Mouse (Mus musculus): ENCODE results near the gene Grm3. TPM values are rescaled to one million over a fixed set of nuclear protein-coding genes. Genes with fewer than 3 reads are reported as not detected.

Gene Grm3
- polyA plus RNA-seq, 1 experiment: not detected

DNA sequence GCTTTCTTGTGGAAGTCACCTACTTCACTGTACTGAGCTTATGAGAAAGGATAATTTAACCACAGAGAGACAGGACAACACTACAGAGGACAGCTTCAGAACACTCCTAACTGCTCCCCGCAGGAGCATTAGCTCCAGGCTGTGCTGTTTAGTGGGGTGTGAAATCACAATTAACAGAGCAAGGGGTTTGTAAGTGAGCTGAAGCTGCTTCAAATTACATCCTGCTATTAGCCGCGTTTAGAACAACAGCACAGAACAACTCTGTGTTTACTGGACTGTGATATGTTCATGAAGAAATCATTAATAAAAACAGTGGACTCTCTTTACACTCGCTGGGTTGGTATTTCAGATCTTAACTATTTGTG lies 101.9 kb downstream of the Grm3 start:
- DNase-seq (ENCODE audit: low read depth): no peak

DNA sequence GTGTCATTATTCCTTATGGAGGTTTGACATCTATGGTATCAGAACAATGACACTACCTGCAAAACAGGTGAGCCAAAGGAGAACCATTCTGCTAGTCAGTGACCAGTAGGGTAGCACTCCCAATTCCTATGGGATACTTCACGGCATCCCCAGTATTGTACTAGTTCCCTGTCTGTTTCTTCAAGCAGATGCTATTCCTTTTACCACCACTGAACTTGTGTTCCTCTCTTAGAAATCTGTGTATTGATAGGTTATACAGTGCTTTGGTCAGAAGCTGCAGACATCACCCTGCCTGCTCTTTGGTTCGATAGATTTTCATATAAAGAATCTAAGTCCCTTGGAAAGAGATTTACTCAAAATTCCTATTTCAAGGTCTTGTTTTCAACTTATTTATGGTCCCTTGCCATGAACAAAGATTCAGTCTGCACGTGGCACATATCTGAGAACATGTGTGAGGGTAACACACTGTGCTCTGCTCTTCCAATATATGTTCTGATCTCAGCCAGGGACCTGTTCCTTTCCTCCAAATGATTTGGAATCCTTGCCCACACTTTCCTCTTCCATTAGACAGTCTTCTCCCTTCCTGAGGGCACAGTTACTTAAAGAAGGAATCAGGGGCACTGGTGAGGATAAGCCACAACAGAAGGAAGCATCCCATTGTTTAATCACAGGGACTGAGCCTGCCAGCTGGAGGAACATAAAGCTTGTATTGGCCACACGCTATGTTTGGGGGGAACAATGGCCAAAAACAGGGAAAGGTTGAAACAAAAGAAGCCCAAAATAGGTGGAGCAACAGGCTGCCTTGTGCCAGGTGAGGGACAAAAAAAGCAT lies 102.5 kb downstream of the Grm3 start:
- no peak for DNase-seq (ENCODE audit: low read depth)

DNA sequence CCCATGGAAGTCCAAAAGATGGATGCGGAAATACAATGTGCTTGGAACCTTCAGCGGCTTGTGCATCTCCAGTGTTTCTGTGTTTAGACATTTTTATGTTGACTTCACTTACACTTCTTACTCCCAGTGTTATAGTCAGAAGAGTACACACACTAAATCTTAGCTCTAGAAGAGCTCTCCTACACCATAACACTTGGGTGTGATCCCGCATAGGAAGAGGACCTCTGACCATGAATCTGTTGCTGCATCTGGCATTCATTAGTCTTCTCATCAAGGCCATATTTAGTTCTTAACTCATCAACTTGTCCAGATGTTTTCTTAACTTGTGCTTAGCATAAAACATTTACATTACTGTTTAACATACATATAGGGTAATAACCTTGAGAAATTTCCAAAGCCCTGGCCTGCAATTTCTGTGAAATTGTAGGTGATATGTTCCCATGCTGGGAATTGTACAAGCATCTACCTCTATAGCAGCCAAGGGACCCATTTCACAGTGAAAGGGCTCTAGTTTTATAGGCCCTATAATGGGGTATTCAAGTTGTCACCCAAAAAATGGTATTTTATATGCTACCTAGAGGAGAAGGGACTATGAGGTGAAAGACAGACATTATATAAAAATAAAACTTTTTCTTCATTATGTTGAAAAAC lies 103.4 kb downstream of the Grm3 start:
- no peak for DNase-seq (ENCODE audit: low read depth)

DNA sequence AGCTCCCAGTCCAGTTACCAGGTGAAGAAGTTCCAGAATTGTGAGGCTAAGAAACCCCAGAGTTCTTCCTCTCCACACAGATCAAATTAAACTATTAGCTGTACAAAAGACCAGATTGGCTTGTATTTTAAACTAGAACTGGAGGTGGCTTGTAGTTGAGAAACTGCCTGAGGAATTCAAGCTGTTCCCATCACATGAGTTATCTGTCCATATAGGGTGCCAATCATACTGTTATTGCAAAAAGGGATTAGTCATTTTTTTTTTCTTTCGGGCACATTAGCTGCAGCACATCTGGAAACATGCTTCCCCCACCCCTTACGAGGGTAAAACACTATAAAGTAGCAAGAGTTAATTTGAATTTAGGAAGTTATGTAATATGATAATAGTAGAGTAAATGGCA lies 145.9 kb downstream of the Grm3 start:
- DNase-seq (ENCODE audit: low read depth): no peak

DNA sequence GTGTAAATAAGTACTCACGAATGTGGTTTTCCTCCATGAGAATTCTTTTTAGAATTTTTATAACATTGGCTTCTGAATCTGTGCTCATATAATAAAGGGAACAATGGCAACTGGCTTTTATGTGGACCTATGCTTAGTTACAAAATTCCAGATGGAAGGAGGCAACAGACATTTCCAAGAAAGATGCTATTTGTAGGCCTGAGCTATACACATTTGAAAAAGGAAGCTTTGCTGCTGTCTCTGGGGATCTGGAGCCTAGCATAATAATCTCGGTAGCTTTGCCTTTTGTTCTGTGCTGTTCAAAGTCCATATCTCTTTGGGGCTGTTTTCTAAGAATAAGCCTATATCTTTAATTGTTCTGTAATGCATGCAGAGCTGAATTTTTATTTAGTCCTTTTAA lies 146.4 kb downstream of the Grm3 start:
- no peak for DNase-seq (ENCODE audit: low read depth)

DNA sequence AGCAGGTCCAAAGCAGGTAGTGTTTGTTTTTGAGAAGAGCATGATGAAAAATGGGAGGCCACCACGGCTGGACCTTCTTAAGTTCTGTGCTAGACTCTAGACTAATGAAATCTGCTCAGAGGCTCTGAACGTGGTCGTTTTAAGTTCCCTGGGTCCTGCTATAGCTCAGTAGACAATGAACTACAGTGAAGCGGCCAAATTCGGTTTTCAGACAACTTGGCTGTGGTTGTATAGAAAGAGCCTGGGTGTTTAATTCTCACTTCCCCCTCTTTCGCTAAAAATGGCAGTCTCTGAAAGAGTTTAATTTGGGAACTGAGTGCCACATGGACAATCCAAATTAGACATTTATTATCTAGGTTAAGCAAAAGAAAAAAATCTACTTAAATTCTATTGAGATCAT lies 154.0 kb downstream of the Grm3 start:
- DNase-seq (ENCODE audit: low read depth): no peak

DNA sequence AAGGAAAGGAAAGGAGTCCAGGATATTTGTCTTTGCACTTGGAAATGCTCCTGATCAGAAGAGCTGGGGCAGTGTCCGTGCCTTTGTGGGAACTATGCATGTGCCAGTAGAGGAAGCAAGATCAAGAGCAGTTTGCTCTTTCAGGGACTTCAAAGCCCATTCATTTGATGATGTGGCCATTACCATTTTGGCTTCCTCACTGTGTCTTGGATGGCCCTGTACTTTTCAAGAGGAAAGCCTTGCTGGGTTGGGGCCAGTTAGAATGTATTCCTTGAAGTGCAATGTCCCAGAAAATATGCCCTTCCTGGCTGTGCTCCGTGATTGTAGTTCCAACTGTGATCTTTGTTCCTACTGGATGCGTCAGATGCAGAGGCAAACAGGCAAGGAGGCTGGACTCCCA lies 167.3 kb downstream of the Grm3 start:
- no peak for DNase-seq (ENCODE audit: low read depth)

DNA sequence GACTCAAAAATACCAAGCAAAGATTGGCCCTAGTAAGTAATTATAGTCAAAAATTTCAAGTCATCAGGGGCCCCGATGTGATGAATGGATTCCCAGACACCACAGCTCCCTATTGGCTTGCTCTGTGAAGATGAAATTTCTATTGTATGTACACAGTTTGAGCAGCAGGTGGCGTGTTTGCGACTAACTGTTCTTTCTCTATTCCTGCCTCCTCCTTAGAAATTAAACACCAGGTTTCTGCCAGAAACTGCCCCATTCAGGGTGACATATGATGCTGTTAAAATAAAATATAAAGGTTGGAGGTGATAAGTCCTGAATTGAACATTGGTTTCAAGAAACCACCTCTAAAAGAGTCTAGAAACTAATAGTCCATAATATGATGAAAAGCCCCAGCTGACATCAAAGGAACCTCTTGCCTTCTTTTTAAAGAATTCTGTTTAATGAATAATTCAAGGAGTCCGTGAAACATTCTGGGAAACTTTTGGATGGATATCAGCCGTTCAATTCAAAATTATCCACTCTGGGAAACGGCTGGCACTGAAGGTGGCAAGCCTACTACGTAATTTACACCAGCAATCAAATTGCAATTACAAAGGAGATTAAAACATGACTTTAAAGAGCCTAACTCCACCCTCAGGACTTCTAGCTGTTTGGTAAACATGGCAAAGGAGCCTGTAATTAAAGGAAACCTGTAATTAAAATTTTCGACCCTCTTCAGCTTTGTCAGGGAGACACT lies 184.0 kb downstream of the Grm3 start:
- DNase-seq (ENCODE audit: low read depth): no peak

DNA sequence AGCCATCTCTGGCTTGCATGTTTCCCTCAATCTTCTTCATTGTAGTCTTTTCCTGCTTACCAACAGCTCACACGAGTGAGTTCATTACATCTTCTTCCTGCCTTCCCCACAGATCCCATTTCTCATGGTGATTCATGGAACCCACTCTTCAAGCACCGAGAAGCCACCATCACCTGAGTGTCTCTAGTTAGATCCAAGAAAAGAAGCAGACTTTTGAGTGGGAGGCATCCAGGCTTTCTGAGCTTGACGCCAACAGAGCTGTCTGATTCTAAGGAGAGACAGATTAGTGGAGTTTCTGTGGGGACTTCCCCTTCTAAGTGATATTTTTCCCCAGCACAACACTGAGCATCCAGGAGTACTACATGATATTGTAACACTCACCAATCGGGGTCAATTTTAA lies 199.5 kb downstream of the Grm3 start:
- no peak for DNase-seq (ENCODE audit: low read depth)

DNA sequence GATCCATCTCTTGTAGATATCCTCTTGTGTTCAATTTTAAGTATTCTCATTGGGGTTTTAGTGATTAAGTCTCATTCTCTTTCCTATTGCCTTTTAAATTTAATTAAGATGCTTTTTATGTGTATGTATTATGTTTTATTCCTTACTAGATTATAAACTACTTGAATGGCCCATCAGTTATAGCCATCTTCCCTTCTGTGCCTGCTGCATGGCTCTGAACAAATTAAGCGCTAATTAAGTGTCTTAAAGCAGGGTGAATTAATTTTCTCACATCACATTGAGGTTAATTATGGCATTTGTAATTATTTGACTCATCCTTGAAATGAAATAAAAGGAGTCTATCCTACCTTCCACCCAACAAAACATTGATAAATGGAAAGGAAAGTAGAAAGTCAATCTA lies 213.9 kb downstream of the Grm3 start:
- no peak for DNase-seq (ENCODE audit: low read depth)

DNA sequence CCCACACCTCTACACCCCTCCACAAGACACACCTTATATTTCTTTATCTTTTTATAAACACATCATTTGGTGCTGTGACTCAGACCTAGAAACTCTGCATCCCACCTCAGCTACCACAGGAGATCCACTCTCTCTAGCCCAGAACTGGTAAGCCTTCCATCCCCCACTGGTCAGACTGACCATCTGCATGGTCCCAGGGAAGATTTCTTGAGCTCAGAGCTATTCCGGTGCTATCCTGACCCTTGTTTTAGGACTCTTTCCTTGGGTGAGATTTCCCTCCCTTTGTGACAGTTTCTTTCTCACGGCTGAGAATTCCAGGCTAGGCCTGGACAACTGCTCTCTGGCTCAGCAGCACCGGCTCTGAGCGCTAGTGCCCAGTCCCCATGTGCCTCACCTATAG lies 227.7 kb downstream of the Grm3 start:
- no peak for DNase-seq (ENCODE audit: low read depth)

DNA sequence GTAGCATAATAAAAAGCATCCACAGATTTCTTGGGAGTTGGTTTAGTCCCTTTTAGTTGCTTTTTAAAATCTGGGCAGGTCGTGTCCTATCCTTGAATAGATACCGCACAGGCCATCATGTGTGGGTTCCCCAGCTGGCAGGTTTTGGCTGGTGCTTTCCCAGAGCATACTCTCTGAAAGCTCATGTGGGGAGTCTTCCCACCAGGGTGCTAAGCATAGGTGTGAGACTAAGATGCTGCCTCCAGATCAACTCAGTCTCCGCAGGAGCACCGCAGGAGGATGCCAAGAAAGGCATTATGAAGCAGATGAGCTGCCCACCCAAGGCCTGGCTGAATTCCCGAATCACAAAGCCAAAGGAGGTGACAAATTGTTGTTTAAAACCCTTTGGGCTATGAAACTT lies 229.5 kb downstream of the Grm3 start:
- DNase-seq (ENCODE audit: low read depth): no peak

DNA sequence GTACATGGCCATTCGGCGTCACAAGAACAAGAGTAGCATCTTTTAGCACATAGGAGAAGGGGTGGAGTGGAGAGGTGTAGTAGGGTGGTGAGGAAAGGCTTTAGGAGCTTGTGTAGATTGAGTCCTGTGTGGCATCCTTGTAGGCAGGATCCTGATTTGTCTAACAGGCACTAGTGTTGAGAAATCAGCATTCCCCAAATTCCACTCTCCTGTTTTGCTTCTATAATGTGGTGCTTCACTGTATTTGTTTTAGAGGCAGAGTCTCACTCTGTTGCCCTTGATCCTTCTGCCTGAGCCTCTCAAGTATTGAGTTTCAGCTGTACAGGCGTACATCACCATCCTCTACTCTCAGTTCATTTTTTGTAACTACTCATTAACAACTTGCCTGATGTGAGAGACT lies 247.4 kb downstream of the Grm3 start:
- no peak for DNase-seq (ENCODE audit: low read depth)

DNA sequence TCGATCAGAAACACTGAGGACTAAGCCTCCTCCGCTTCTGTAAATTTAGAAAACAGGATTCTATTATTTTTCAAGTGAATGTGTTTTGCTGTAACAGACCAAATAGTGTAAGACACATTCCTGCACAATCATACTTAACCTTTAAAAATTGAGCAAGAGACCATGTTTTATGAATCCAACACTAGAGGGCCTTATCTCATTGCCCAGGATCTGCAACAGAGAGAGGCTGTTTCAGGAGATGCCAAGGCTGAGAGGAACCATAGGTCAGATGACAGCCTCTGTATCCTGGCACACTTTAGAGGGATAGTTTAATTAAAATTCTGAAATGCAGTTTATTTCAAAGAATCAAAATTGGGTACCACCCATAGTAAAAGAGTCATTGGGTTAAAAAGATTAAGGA lies 271.7 kb downstream of the Grm3 start:
- no peak for DNase-seq (ENCODE audit: low read depth)

DNA sequence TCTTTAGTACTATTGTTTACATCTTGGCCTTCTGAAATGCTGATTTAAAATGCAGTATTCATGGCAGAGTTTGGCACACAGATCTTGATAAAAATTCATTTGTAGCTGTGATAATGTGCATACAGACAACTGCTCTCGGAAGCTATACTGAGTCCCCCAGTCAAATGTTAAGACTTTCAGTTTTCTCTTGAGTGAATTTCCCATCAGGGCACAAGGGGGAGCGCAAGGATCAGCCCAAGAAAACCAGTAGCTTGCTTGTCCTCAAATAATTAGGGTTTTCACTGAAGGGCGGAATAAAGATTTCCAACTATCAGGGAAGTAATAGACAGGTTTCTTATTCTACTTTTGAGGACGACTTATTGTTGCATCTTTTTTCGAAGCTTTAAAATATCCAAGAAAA lies 275.4 kb downstream of the Grm3 start:
- DNase-seq (ENCODE audit: low read depth): no peak

DNA sequence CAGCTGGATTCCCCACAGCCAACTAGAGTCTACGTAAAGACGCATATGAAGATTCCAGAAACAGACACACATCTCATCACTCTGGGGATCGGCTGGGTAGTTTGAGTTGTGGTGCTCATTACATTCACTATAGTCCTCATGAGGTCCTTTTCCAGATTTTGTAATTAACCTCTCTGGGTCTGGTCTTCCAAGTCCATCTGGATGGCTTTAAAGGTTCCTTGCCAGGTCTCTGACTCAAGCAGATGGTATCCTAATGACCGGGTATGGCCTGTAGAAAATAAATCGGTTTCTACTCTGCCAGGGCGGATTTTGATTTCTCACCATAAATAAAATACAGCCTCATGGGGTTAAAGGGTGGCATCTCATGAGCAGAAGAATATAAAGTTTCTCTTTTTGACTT lies 276.0 kb downstream of the Grm3 start:
- no peak for DNase-seq (ENCODE audit: low read depth)

DNA sequence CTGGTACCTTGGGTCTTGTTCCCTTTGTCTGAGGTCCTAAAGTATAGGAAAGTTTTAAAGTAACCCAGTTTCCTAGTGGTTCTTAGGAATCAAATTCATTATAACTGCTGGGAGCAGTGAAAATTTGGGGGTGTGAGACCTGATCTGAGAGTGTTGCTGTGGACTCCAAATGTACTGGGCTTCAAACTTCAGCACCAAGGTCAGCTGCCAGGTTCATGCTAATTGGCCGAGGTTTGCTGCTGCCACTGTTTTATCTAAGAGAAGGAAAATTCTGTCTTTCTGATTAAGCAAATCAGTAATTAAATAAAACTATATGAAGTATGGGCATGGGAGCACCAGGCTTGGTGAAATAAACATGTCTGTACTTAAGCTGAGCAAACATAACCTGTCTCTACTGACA lies 278.8 kb downstream of the Grm3 start:
- DNase-seq (ENCODE audit: low read depth): no peak

Measured in gonadal fat pad, adult 2 months (tissue).